Mouse (Mus musculus) NIH3T3 (cell line): Measurements from ENCODE around the gene Ptpn7.
A peak's percentile ranks its signal among the peaks of the same experiment; 100 is the strongest.
"Not testable (repeated sequence)": the region's sequence is repeated elsewhere in the genome, so short reads cannot be mapped to it uniquely, and the experiment has no call there.

ENCODE experiments used
- DNase-seq: peaks from one replicate; pipeline ENCODE4 v3.0.0-alpha.2; 2012; ENCODE audit warnings: low read depth

Gene Ptpn7

DNA sequence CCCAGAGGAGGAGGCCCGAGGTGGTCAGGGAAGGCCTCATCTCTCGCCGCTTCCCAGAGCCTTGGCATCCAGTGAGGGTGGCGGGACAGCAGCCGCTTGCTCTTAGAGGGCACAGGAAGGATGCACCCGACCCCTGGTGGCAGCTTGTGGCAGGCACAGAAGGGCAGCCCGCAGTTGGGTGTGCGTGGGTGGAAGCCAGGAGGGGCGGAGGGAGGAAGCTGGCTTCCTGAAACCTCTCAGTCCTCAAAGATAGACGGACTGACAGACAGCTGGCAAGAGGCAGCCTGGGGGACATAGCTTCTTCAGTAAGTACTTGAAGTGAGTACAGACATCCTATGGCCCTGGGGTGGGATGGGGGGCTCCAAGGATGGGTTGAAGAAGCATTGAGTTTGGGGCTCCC, at the start of gene Ptpn7:
TSS of gene Ptpn7 (plus strand) at position 228 of the 400 bp plus-strand sequence.
- DNase-seq = peak; percentile 63

GRCm38 (mm10) chr1:135083465-135083864, 49.0 kb upstream of the Ptpn7 start:
- peak; percentile 28 for DNase-seq

DNA sequence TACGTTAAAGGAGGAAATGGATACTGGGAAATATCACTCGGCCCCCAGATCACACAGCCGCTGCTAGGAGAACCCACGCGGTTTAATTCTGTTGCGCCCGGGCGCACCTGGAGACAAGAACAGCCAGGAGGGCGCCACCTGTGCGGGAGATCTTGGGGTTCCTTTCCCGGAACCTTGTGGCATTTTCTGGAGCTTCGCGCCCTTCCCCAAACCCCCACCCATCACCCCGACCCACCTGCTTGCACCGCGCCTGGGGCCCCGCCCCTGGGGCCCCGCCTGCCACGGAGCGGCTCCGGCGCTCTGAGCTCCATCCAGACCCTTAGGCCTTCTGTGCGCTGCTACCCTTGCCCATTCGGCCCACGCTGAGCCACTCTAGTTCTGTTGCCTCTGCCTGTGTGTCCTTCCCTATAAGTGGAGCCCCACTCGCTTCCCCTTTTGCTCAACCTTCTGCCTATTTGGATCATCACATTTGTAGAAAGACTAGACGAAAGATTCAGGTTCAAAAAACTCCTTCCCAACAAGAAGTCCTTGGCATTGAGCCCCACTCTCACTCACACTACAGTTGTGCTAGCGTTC, 47.1 kb upstream of the Ptpn7 start:
- no peak for DNase-seq

DNA sequence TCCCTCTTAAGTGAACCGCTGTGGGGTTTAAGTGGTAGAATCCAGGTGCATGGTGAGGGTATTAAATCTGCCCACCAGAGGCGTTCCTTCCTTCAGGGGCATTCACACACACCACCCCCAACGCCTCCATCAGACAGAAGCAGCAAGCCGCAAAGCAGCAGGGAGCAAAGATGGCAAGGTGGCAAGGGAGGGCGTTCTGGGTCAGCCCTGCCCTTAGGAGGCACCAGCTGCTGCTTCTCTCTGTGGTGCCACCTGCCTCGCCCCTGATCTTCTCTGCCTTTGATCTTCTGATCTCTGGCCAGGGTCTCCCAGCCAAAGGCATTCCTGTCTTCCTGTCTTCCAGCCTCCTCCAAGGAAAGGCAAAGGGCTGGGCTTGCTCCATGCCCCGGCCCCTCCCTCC, 46.5 kb upstream of the Ptpn7 start:
- DNase-seq = no peak

GRCm38 (mm10) chr1:135087414-135087813, 45.1 kb upstream of the Ptpn7 start:
- DNase-seq = no peak

DNA sequence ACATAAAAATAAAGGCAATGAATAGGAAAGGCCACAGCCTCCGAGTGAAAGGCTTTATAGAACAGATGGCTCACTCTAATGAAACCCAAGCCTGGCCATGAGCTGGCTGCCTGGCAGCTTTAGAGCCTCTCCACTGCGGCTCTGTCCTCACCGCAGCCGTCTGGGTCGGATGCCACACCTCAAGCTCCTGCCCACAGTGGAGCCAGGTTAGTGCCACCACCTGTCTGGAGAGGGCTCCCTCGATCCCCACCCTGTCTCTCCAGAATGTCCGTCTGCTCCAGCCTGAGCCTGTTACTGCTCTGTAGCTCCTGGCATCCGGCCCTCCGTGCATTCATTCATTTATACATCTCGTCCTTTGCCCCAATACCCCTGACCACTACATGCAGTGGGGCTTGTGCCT, 42.9 kb upstream of the Ptpn7 start:
- DNase-seq = no peak

GRCm38 (mm10) chr1:135090914-135091313, 41.6 kb upstream of the Ptpn7 start:
- no peak for DNase-seq

DNA sequence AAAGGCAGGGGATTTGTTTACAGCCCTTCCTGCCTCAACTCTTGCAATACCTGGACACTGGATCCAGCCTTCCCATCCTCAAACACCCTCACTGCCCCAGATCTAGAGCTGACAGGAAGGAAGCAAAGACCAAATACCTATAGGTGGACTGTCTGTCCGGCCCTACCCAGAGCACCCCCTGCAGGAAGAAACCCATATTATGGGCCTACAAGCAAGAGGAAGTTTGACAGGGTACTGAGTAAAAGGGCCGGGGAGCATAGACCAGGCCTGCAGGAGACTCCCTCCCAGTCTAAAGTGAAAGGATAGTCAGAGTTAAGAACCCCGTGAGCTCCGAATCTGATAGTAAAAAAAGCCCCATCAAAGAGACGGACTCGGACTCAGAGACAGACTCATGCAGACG, 37.8 kb upstream of the Ptpn7 start:
- no peak for DNase-seq

- DNase-seq = no peak
Observed at GRCm38 (mm10) chr1:135095189-135095588, 37.3 kb upstream of the Ptpn7 start.

GRCm38 (mm10) chr1:135096312-135096711, 36.2 kb upstream of the Ptpn7 start:
- DNase-seq = peak; percentile 39

DNA sequence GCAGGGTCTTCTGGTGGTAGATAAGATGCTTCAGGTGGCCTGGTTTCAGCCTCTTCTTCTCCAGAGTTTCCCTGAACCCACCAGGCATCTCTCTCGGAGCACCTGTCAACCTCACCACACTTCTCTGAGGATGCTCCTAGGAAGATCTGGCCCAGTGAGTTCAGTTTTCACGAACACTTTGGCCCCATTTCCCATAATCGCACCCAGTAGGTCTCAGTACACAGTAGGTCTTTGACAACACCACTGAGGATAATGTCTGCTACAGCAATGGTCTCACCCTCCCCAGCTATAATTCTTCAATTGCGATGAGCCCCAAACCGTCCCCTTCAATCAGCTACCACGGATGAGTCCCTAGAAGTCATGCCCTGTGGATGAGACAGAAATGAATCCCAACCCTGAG, 35.1 kb upstream of the Ptpn7 start:
- DNase-seq = no peak

- no peak for DNase-seq
Observed at GRCm38 (mm10) chr1:135098441-135098840, 34.1 kb upstream of the Ptpn7 start.

GRCm38 (mm10) chr1:135100400-135100799, 32.1 kb upstream of the Ptpn7 start:
- DNase-seq = no peak

GRCm38 (mm10) chr1:135105124-135105523, 27.4 kb upstream of the Ptpn7 start, which contains the start of gene Lgr6:
Gene Lgr6, minus strand, starts transcription at chr1:135105276.
- DNase-seq = peak; percentile 42

- DNase-seq = peak; percentile 88
Observed at GRCm38 (mm10) chr1:135105951-135106350, 26.5 kb upstream of the Ptpn7 start.

DNA sequence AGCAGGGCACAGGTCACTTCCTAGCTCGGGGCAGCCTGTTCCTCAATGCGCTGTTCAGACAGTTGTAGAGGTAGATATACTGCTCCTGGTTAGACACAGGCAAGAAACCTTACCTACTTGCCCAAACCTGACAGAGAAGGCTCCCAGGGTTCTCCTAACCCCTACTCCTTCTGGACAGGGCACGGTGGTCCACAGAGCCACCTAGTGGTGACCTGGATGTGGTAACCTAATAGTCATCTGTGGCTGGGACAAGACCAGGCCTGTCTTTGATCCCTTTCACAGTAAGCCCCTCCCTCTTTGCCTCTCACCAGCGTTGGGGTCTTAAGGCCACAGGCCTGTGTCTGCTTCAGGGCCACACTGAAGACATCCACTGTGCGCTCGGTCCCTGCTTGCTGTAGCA, 23.9 kb upstream of the Ptpn7 start:
- peak; percentile 34 for DNase-seq

DNA sequence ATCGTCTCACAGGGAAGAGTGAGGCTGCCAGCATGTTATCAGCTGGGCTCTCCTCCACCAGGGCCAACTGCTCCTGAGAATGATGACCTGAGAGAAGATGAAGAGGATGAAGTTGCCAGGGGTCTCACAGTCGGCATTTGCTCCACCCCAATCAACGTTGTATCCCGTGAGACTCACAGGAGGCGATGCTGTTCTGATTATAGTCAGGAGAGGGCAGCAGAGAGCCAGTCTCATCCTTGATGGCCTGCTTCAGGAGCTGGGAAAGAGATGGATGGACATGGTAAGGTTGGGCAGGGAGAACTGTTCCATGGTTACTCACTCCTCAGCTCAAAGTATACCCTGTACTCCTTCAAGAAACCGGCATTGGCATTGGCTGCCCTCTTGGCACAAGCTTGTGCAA, 22.4 kb upstream of the Ptpn7 start:
- peak; percentile 83 for DNase-seq

DNA sequence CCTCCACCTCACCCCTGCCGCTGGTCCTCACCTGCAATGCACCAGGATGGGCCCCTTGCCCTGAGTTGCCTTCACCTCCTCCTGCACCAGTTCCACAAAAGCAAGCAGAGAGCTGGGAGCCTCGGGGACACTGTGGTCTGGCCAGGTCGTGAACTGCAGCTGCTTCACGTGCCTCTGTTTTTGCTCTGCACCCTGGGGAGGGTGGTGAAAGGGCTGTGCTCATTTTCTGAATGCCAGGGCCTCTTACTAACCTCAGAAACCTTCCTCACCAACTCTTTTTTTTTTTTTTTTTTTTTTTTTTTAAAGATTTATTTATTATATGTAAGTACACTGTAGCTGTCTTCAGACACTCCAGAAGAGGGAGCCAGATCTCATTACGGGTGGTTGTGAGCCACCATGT, 21.2 kb upstream of the Ptpn7 start:
- not testable (repeated sequence) for DNase-seq

- DNase-seq = peak; percentile 74
Observed at GRCm38 (mm10) chr1:135112661-135113060, 19.8 kb upstream of the Ptpn7 start.

DNA sequence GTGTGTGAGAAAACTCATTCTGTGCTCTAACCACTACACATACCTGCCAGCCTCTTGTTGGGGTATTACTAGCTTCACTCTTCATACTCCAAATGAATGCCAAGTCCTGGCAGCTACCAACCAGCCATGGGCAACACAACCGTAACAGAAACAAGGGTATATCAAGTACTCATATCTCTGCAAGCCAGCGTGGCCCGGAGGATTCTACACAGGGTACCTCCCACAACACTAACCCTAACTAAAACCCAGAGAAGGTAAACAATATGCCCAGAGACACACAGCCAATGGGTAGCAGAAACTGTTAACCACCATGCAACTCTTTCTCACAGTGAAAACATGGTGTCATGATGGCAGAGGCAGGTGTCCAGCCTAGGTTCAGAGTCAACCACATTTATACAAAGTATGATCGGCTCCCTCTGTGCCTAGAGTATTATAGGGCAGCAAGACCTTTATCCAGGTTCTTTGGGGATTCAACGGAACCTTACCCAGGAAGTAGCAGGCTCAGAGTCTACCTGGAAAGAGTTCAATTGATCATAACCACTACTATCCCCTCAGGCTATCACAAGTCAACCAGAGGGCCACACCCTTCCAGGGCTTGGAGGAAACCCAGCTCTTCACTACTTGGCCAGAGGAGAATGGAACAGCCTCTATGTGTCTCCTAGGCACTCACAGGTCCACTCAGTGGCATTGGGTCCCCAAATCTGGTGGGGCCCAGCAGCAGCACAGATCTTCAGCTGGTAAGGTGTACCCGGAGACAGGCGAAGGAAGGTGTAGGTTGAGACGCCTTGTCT, 7.7 kb upstream of the Ptpn7 start:
- DNase-seq = no peak

DNA sequence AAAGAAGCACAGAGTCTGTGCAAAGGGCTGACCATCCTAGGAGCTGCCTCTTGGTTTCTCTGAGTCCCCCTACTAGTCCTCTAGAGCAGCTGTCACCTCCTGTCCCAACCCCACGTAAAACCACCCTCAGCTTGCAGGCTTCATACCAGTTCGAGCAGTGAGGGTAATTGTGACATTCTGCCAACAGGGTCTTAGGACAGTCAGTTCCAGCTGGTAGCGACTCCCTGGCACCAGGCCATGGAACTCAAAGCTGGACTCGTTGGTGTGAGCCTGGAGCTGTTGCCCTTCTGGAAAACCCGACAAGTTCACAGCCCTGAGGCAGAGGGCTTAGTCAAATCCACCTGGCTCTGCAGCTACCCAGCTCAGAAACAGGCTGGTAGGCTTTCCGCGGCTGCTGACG, 6.5 kb upstream of the Ptpn7 start:
- DNase-seq = no peak

- DNase-seq = peak; percentile 49
Observed at GRCm38 (mm10) chr1:135126443-135127027, 6.0 kb upstream of the Ptpn7 start.

DNA sequence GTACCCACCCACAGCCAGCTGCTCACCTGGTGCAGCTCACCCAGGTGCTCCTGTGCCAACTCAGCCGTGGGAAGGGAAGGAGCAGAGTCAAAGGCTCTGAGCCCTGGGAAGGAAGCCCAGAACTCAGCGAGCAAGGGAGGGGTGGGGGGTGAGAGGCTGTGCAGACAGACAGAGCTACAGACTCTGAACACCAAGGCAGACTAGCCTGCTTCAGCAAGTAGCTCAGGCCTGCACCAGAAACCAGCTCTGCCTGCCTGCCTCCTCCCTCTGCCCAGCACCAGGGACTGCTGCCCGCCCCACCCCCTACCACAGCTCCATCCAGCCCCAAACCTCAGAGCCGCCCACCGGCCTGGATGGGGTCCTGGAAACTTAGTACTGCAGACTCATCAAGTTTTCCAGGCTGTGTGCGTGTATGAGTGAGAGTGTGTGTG, 4.5 kb upstream of the Ptpn7 start:
- DNase-seq = no peak
